Mouse (Mus musculus): ENCODE results near the gene Sepsecs. TPM values are rescaled to one million over a fixed set of nuclear protein-coding genes. Genes with fewer than 3 reads are reported as not detected.

Gene Sepsecs
- total RNA-seq, 1 experiment from 2014 or later = 20.7 TPM

GRCm38 (mm10) chr5:52609672-52610071 is 59.8 kb downstream of the Sepsecs start:
- DNase-seq = peak; percentile 59

- DNase-seq = no peak
Observed at GRCm38 (mm10) chr5:52604582-52605041, 64.9 kb downstream of the Sepsecs start.

- no peak for DNase-seq
Observed at GRCm38 (mm10) chr5:52590612-52591011, 78.9 kb downstream of the Sepsecs start.

Other genes starting within 250 kb of the Sepsecs start
- 4.9 and 6.4 TPM in 2 replicates for gene Ccdc149, start 198.2 kb downstream of the Sepsecs start, total RNA-seq (2021)
- 0.46 and 0.52 TPM in 2 replicates for gene Lgi2, start 103.2 kb downstream of the Sepsecs start, total RNA-seq (2021)
- gene Pi4k2b, start 71.9 kb upstream of the Sepsecs start, total RNA-seq (2021) = 8.0 and 9.8 TPM in 2 replicates
- 14.3 and 15.2 TPM in 2 replicates for gene Zcchc4, start 105.7 kb upstream of the Sepsecs start, total RNA-seq (2021)
- 69.7 and 77.1 TPM in 2 replicates for gene Anapc4, start 164.3 kb upstream of the Sepsecs start, total RNA-seq (2021)